Mouse (Mus musculus) hindbrain, embryonic 15.5 days (tissue): ENCODE results near the gene Tacc2. TPM values are rescaled to one million over a fixed set of nuclear protein-coding genes. Genes with fewer than 3 reads are reported as not detected.

ENCODE experiments used
- ATAC-seq: fragments of 200-750 bp; cut with Nextera tagmentation; 2 replicates; pipeline ENCODE4 v1.8.0; 2017; ENCODE audit warnings: low read depth, moderate number of reproducible peaks, moderate TSS enrichment; ENCODE audit not compliant: low FRiP score
- H3K27ac ChIP-seq: fragments of 300-500 bp; sonication (generic); replicated peaks from 2 replicates; pipeline ENCODE4 v1.5.1; 2015; ENCODE audit warnings: mild to moderate bottlenecking, inconsistent platforms
- H3K27me3 ChIP-seq: fragments of 300-500 bp; sonication (generic); 2 replicates; pipeline ENCODE4 v1.6.1; 2015; ENCODE audit warnings: control low read depth, inconsistent platforms
- H3K36me3 ChIP-seq: fragments of 300-500 bp; sonication (generic); 2 replicates; pipeline ENCODE4 v1.6.1; 2015; ENCODE audit warnings: control low read depth, inconsistent platforms
- H3K4me1 ChIP-seq: fragments of 300-500 bp; sonication (generic); replicated peaks from 2 replicates; pipeline ENCODE4 v1.6.1; 2015; ENCODE audit warnings: control low read depth, inconsistent platforms
- H3K4me2 ChIP-seq: fragments of 300-500 bp; sonication (generic); 2 replicates; pipeline ENCODE4 v1.6.1; 2015; ENCODE audit warnings: moderate library complexity, mild to moderate bottlenecking, inconsistent platforms
- H3K4me3 ChIP-seq: fragments of 300-500 bp; sonication (generic); 2 replicates; pipeline ENCODE4 v1.5.1; 2015; ENCODE audit warnings: mild to moderate bottlenecking, inconsistent platforms
- H3K9ac ChIP-seq: fragments of 300-500 bp; sonication (generic); 2 replicates; pipeline ENCODE4 v1.6.1; 2015; ENCODE audit warnings: inconsistent platforms
- H3K9me3 ChIP-seq: fragments of 300-500 bp; sonication (generic); 2 replicates; pipeline ENCODE4 v1.6.1; 2016; ENCODE audit warnings: control low read depth, inconsistent platforms
- WGBS: fragments of 180-500 bp; shearing (Covaris S2); methylation state at CpG from one replicate; pipeline ENCODE4 v1.1.7; 2015; 5-methylcytosine and 5-hydroxymethylcytosine counted together
- polyA plus RNA-seq: library from polyadenylated mRNA; unstranded; fragments of >200 nt; fragmentation: Nextera tagmentation; extraction: Ambion mirVana; gene quantifications from 2 replicates; pipeline ENCODE4 v1.2.1, GENCODE M21; 2015

Gene Tacc2
- polyA plus RNA-seq, 1 experiment from 2014 or later, result 65.3 TPM

- Histone ChIP-seq H3K9ac (peak overlapping the region; percentile 36), H3K4me3 (peak overlapping the region; percentile 47), H3K36me3 (no peaks in the 10 kb centered on the region), H3K27me3 (peaks cover 17% of the 10 kb centered on the region; the same call in 1 of the 2 replicates), H3K4me1 (peaks cover 24% of the 10 kb centered on the region), H3K9me3 (no peaks in the 10 kb centered on the region), H3K27ac (0 out of 2 replicates have a peak overlapping the region, but pooled peaks have one; percentile 67), H3K4me2 (peak overlapping the region; percentile 96)
- ATAC-seq, result no peak
- WGBS, result 24% methylated on average over 15 of the region's 15 CpGs
These were observed 68.2 kb downstream of the Tacc2 start for GRCm38 (mm10) chr7:130645332-130645993.

DNA sequence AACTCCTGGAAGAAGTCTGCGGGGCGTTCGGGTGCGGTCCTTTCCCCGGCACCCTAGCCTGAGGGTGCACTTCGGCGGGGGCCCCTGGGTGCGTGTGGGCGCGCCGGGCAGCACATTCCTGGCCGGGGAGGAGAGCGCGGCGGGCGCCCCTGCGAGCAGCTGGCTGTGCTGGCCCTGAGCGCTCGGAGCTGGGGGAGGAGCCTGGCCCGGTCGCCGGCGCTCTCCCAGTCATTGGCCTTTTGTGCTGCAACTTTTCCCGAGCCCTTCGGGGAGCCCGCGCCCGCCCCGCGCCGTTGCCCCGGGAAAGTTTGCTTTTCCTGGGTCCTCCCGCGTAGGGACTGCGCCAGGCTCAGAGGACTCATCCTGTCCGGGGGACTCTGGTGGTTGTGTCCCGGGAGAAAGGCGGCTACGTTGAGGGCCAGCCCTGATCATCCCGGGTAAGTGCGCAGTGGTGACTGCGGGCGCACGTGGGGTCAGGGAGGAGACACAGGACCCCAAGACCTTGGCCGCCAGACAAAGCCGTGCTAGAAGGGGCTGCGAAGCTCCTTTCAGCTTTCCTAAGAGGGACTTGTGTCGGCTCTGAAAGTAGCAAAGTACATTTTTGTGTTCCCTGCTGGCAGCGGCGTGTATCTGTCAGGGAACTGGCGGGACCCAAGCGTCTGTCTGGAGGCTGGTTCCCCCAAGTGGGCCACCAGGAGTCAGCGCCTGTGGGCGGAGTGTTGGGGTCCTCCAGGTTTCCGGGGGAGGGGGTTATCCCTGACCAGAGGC lies 68.9 kb downstream of the Tacc2 start:
- H3K9me3 ChIP-seq, result no peaks in the 10 kb centered on the region
- peaks cover 17% of the 10 kb centered on the region; the same call in 1 of the 2 replicates for H3K27me3 ChIP-seq
- peak overlapping the region; percentile 96 for H3K4me2 ChIP-seq
- H3K9ac ChIP-seq, result peak overlapping the region; percentile 36
- peak; percentile 78; the same call in 1 of the 2 replicates for ATAC-seq
- peak overlapping the region; percentile 67 for H3K27ac ChIP-seq
- H3K4me1 ChIP-seq, result peaks cover 24% of the 10 kb centered on the region
- H3K36me3 ChIP-seq, result no peaks in the 10 kb centered on the region
- under 1% methylated on average over 47 of the region's 55 CpGs for WGBS
- peak overlapping the region; percentile 47 for H3K4me3 ChIP-seq

- WGBS, result under 1% methylated on average over 18 of the region's 18 CpGs
- no peak overlapping the region for H3K27ac ChIP-seq
These were observed 69.5 kb downstream of the Tacc2 start for GRCm38 (mm10) chr7:130646762-130647139.

GRCm38 (mm10) chr7:130648061-130648460 lies 70.8 kb downstream of the Tacc2 start:
- peaks cover 17% of the 10 kb centered on the region; the same call in 1 of the 2 replicates for H3K27me3 ChIP-seq
- no peak overlapping the region for H3K4me2 ChIP-seq
- ATAC-seq, result no peak
- H3K9me3 ChIP-seq, result no peaks in the 10 kb centered on the region
- peaks cover 24% of the 10 kb centered on the region for H3K4me1 ChIP-seq
- H3K4me3 ChIP-seq, result no peak overlapping the region
- no peak overlapping the region for H3K27ac ChIP-seq
- H3K9ac ChIP-seq, result no peak overlapping the region
- 70% methylated on average over 4 of the region's 4 CpGs for WGBS
- no peaks in the 10 kb centered on the region for H3K36me3 ChIP-seq

More at GRCm38 (mm10) chr7:130646762-130647139, 69.5 kb downstream of the Tacc2 start:
- ATAC-seq, result peak; percentile 76; the same call in 1 of the 2 replicates
- H3K4me3 ChIP-seq, result peak overlapping the region; percentile 47
- peaks cover 17% of the 10 kb centered on the region; the same call in 1 of the 2 replicates for H3K27me3 ChIP-seq
- no peaks in the 10 kb centered on the region for H3K9me3 ChIP-seq
- H3K9ac ChIP-seq, result peak overlapping the region; percentile 36
- H3K4me1 ChIP-seq, result peaks cover 24% of the 10 kb centered on the region
- H3K36me3 ChIP-seq, result no peaks in the 10 kb centered on the region
- peak overlapping the region; percentile 96 for H3K4me2 ChIP-seq

DNA sequence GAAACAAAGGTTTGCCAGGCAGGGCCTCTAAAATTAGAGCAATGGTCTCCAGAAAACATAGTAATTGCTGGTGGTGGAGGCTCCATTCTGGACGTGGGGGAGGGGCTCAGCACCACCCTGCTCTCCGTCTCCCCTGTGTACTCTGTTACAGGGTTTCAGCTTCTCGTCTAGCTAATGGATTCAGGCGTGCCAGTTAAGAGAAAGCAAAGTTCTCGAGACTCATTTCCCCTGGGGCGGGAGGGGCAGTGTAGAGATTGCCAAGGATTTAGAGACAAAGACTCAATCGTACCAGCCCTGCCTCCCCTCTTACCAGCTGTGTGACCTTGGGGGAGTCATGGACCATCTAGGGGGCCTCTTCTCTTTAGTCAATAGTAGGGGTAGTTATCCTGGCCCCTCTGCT lies 72.0 kb downstream of the Tacc2 start:
- Histone ChIP-seq H3K4me3 (no peak overlapping the region), H3K9ac (no peak overlapping the region), H3K27ac (no peak overlapping the region), H3K27me3 (peaks cover 13% of the 10 kb centered on the region; the same call in 1 of the 2 replicates), H3K4me1 (peaks cover 24% of the 10 kb centered on the region), H3K4me2 (no peak overlapping the region), H3K36me3 (no peaks in the 10 kb centered on the region), H3K9me3 (no peaks in the 10 kb centered on the region)
- ATAC-seq, result no peak
- WGBS, result 35% methylated on average over 7 of the region's 7 CpGs

DNA sequence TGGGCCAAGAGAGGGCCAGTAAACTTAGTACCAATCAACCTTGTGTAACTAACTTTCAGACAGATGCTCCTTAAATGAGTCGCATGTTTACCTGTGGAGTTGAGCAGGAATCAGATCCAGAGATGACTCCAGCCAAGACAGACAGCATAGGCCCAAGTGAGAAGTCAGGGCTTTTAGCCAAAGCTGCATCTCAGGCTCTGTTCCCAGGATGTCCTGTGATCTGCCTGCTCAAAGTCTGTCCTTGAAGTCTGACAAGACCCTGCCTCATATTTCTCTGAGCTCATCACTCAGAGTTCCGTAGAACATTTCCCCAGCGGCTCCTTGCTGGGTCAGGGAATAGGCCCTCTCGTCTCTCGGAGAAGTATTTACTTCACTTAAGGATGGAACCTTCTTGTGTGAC lies 73.4 kb downstream of the Tacc2 start:
- no peak overlapping the region for H3K9ac ChIP-seq
- H3K4me2 ChIP-seq, result no peak overlapping the region
- H3K4me1 ChIP-seq, result peaks cover 20% of the 10 kb centered on the region
- no peak overlapping the region for H3K27ac ChIP-seq
- H3K4me3 ChIP-seq, result no peak overlapping the region
- WGBS, result 92% methylated on average over 5 of the region's 5 CpGs
- no peaks in the 10 kb centered on the region for H3K36me3 ChIP-seq
- no peak for ATAC-seq
- no peaks in the 10 kb centered on the region for H3K9me3 ChIP-seq
- peaks cover 3% of the 10 kb centered on the region; the same call in 1 of the 2 replicates for H3K27me3 ChIP-seq

DNA sequence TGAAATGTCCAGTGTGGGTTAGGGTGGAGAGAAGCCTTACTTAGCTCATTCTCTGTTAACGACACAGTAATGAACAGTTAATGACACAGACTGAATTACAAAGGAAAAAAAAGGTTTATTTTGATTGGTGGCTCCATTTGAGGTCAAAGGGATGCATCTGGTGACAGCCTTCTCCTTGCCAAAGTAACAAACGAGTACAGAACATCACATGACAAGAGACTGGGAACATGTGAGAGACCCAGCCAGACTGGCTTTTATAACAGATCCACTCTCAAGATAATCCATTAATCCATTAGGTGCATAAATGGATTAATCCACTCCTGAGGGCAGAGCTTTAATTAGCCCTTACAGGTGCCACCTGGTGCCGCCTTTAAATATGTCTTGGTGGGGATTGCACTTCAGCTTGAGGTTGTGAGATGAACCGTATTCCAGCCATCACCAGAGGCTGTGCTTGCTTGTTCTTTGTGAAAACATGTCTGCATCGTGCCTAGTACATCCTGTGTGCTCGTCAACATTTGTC lies 75.9 kb downstream of the Tacc2 start:
- Histone ChIP-seq H3K27me3 (no peaks in the 10 kb centered on the region), H3K4me2 (no peak overlapping the region), H3K9ac (no peak overlapping the region), H3K9me3 (no peaks in the 10 kb centered on the region), H3K4me3 (no peak overlapping the region), H3K36me3 (no peaks in the 10 kb centered on the region), H3K4me1 (0 out of 2 replicates have a peak, but pooled peaks cover 4% of the 10 kb centered on the region), H3K27ac (no peak overlapping the region)
- ATAC-seq, result no peak
- 48% methylated on average over 6 of the region's 6 CpGs for WGBS

DNA sequence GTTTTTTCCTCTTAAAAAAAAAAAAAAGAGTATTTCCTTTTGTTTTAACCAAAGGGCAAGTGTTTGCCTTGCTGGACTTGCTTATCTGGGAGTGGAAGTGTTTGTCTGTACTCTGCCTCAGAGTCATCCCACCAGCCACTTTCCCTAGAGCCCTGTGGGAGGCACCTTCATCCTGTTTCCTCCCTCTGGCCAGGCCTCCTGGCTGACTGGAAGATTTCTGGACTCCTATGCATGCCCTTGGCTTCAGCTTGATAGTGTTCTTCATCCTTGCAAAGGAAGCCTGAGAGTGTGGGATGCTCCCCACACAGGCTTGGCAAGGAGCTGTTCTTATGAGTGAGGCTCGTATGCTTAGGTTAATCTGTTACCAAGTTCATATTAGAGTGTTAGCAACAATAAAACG lies 77.3 kb downstream of the Tacc2 start:
- WGBS, result 80% methylated on average over 2 of the region's 2 CpGs
- Histone ChIP-seq H3K4me1 (no peaks in the 10 kb centered on the region), H3K27me3 (no peaks in the 10 kb centered on the region), H3K36me3 (no peaks in the 10 kb centered on the region), H3K4me3 (no peak overlapping the region), H3K9me3 (no peaks in the 10 kb centered on the region), H3K9ac (no peak overlapping the region), H3K27ac (no peak overlapping the region), H3K4me2 (no peak overlapping the region)
- no peak for ATAC-seq

DNA sequence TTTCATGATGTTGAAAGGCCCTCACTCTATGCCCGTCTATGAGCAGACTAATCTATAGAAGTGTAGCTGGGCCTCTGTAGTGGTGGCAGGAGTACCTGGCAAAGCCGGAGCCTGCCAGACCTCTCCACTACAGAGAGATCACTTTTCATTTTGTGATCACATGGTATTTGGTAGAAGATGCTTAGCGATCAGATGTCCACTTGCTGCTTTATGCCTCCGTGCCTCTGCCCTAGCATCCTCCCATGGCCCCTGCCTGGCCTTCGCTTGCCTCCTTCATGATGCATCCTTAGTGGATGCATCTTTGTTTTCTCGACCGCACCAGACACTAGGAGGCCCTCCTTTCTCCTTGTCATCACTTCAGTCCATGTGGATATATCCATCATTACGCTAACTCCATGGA lies 79.7 kb downstream of the Tacc2 start:
- no peak overlapping the region for H3K4me3 ChIP-seq
- 94% methylated on average over 8 of the region's 8 CpGs for WGBS
- no peak overlapping the region for H3K27ac ChIP-seq
- no peak overlapping the region for H3K9ac ChIP-seq
- H3K36me3 ChIP-seq, result no peaks in the 10 kb centered on the region
- H3K27me3 ChIP-seq, result no peaks in the 10 kb centered on the region
- no peak for ATAC-seq
- no peaks in the 10 kb centered on the region for H3K9me3 ChIP-seq
- no peaks in the 10 kb centered on the region for H3K4me1 ChIP-seq
- H3K4me2 ChIP-seq, result no peak overlapping the region

DNA sequence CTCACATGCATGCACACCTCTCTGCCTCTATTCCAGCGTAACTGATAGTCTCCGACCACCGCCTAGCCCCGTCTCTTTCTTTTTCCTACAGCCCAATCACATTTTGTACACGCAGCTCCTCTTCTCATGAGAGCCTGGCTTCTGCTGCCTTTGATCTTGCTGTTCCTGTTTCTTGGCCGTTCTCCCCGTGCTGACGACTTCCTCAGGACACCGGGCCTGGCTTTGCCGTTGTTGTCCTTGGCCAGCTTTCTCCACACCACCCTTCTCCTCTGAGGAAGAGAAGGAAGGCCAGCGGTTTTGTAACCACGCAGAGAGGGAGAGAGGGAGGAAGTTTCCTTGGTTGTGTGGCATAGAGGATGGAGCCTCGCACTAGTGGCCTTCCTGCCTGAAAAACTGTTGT lies 80.5 kb downstream of the Tacc2 start:
- Histone ChIP-seq H3K9me3 (no peaks in the 10 kb centered on the region), H3K4me3 (no peak overlapping the region), H3K36me3 (no peaks in the 10 kb centered on the region), H3K27me3 (no peaks in the 10 kb centered on the region), H3K4me1 (no peaks in the 10 kb centered on the region), H3K4me2 (no peak overlapping the region), H3K27ac (no peak overlapping the region), H3K9ac (no peak overlapping the region)
- 84% methylated on average over 13 of the region's 13 CpGs for WGBS
- ATAC-seq, result no peak

- H3K4me1 ChIP-seq, result no peaks in the 10 kb centered on the region
- no peaks in the 10 kb centered on the region for H3K27me3 ChIP-seq
- H3K4me3 ChIP-seq, result no peak overlapping the region
- ATAC-seq, result no peak
- no peaks in the 10 kb centered on the region for H3K9me3 ChIP-seq
- 94% methylated on average over 5 of the region's 5 CpGs for WGBS
- no peak overlapping the region for H3K9ac ChIP-seq
- H3K27ac ChIP-seq, result no peak overlapping the region
- H3K36me3 ChIP-seq, result no peaks in the 10 kb centered on the region
- H3K4me2 ChIP-seq, result no peak overlapping the region
These were observed 81.9 kb downstream of the Tacc2 start for GRCm38 (mm10) chr7:130659129-130659528.

DNA sequence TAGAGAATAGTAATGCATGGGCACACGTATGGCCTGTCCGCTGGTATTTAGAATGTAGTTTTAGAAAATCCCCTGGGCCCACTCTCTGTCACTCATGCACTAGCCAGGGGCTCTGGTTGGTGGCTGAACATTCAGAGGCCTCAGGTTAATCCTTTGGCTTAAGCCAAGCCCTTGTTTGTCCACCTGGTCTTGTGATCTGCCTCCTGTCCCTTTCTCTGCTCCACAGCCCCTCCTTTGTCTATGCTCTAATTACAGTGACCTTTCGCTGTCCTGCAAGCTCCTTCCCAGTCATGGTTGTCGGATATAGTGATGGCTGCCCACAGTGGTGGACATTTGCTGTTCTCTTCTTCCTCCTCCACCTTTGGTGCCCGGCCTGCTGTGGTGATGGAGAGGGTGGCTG lies 85.0 kb downstream of the Tacc2 start:
- Histone ChIP-seq H3K9me3 (no peaks in the 10 kb centered on the region), H3K27me3 (no peaks in the 10 kb centered on the region), H3K36me3 (no peaks in the 10 kb centered on the region), H3K4me3 (no peak overlapping the region), H3K4me2 (no peak overlapping the region), H3K9ac (no peak overlapping the region), H3K27ac (no peak overlapping the region), H3K4me1 (no peaks in the 10 kb centered on the region)
- no peak for ATAC-seq
- WGBS, result 61% methylated on average over 5 of the region's 5 CpGs
